Mouse (Mus musculus) adrenal gland, adult 2 months (tissue): ENCODE data around the gene Zfp235. TPM values are rescaled to one million over a fixed set of nuclear protein-coding genes. Genes with fewer than 3 reads are reported as not detected.

ENCODE experiments used
- polyA plus RNA-seq: library from polyadenylated mRNA; depleted of rRNA; stranded (reverse); fragments of >200 nt; gene quantifications from 2 replicates; pipeline ENCODE4 v1.2.3, GENCODE M21; 2012; rRNA removed
- total RNA-seq, 2 experiments: library from RNA; stranded (reverse); gene quantifications; 2 replicates each; pipeline ENCODE4 v1.2.3; 2021

Zfp235 gene
- total and polyA plus RNA-seq, 3 experiments: 2.6 to 9.7 (median 9.4) TPM

Other genes starting within 250 kb of the Zfp235 start
- not detected for gene Vmn1r178, start 242.2 kb upstream of the Zfp235 start, total RNA-seq
- gene Vmn1r178, start 242.2 kb upstream of the Zfp235 start, polyA plus RNA-seq: not detected in 2 replicates
- gene Vmn1r179, start 207.2 kb upstream of the Zfp235 start, total RNA-seq: not detected
- gene Vmn1r179, start 207.2 kb upstream of the Zfp235 start, polyA plus RNA-seq: not detected in 2 replicates
- gene Vmn1r180, start 183.5 kb upstream of the Zfp235 start, total RNA-seq: not detected
- gene Vmn1r180, start 183.5 kb upstream of the Zfp235 start, polyA plus RNA-seq: not detected in 2 replicates
- not detected for gene Vmn1r181, start 159.6 kb upstream of the Zfp235 start, total RNA-seq
- not detected in 2 replicates for gene Vmn1r181, start 159.6 kb upstream of the Zfp235 start, polyA plus RNA-seq
- gene V1rd19, start 132.5 kb upstream of the Zfp235 start, total RNA-seq: not detected
- gene V1rd19, start 132.5 kb upstream of the Zfp235 start, polyA plus RNA-seq: not detected in 2 replicates
- not detected for gene Vmn1r183, start 80.9 kb upstream of the Zfp235 start, total RNA-seq
- not detected in 2 replicates for gene Vmn1r183, start 80.9 kb upstream of the Zfp235 start, polyA plus RNA-seq
- 10 to 100 TPM; 21.7 to 26.3 TPM for gene Zfp180, start 52.2 kb upstream of the Zfp235 start, total RNA-seq
- gene Zfp180, start 52.2 kb upstream of the Zfp235 start, polyA plus RNA-seq: 11.3 and 17.9 TPM in 2 replicates
- 1 to 10 TPM; 3.1 to 4.1 TPM for gene Zfp112, start 21.9 kb upstream of the Zfp235 start, total RNA-seq
- gene Zfp112, start 21.9 kb upstream of the Zfp235 start, polyA plus RNA-seq: 1.8 and 2.2 TPM in 2 replicates
- gene Zfp114, start 40.9 kb downstream of the Zfp235 start, total RNA-seq: under 1 TPM; 0.37 to 0.38 TPM
- 0.04 and 0.08 TPM in 2 replicates for gene Zfp114, start 40.9 kb downstream of the Zfp235 start, polyA plus RNA-seq
- gene Zfp111, start 77.3 kb downstream of the Zfp235 start, total RNA-seq: 1 to 10 TPM; 6.6 to 9.4 TPM
- 0.58 and 0.70 TPM in 2 replicates for gene Zfp111, start 77.3 kb downstream of the Zfp235 start, polyA plus RNA-seq
- 1 to 10 TPM; 4.1 to 4.3 TPM for gene Zfp109, start 103.4 kb downstream of the Zfp235 start, total RNA-seq
- 0.54 and 0.65 TPM in 2 replicates for gene Zfp109, start 103.4 kb downstream of the Zfp235 start, polyA plus RNA-seq
- 1 to 10 TPM; 2.2 to 3.7 TPM for gene Zfp108, start 120.6 kb downstream of the Zfp235 start, total RNA-seq
- 0.35 and 0.44 TPM in 2 replicates for gene Zfp108, start 120.6 kb downstream of the Zfp235 start, polyA plus RNA-seq
- 1 to 10 TPM; 4.1 to 4.3 TPM for gene Zfp93, start 136.3 kb downstream of the Zfp235 start, total RNA-seq
- 1.1 and 1.3 TPM in 2 replicates for gene Zfp93, start 136.3 kb downstream of the Zfp235 start, polyA plus RNA-seq
- gene Zfp61, start 167.1 kb downstream of the Zfp235 start, total RNA-seq: 1 to 10 TPM; 7.0 to 9.6 TPM
- gene Zfp61, start 167.1 kb downstream of the Zfp235 start, polyA plus RNA-seq: 2.0 and 2.6 TPM in 2 replicates
- 1 to 10 TPM; 3.1 to 5.5 TPM for gene Zfp94, start 182.5 kb downstream of the Zfp235 start, total RNA-seq
- gene Zfp94, start 182.5 kb downstream of the Zfp235 start, polyA plus RNA-seq: 4.3 and 4.6 TPM in 2 replicates
- gene Tescl, start 199.8 kb downstream of the Zfp235 start, total RNA-seq: 1 to 10 TPM in 1 of 2 experiments, under 1 TPM in 1; 0.58 to 1.2 TPM
- 1.2 and 1.8 TPM in 2 replicates for gene Tescl, start 199.8 kb downstream of the Zfp235 start, polyA plus RNA-seq
- gene Lypd5, start 215.0 kb downstream of the Zfp235 start, total RNA-seq: not detected
- not detected in 2 replicates for gene Lypd5, start 215.0 kb downstream of the Zfp235 start, polyA plus RNA-seq
- gene Kcnn4, start 236.1 kb downstream of the Zfp235 start, total RNA-seq: under 1 TPM; 0.37 to 0.97 TPM
- gene Kcnn4, start 236.1 kb downstream of the Zfp235 start, polyA plus RNA-seq: 2.1 and 3.0 TPM in 2 replicates